Mouse (Mus musculus) MEL (cell line): ENCODE data around the gene Il3ra.

ENCODE experiments used
- MAFK ChIP-seq: IDR thresholded peaks from 2 replicates; pipeline ENCODE4 v1.6.1; 2011; ENCODE audit warnings: low read depth, mild to moderate bottlenecking, low read length, improper control_type of control experiment, borderline replicate concordance
- MEF2A ChIP-seq: IDR thresholded peaks from 2 replicates; pipeline ENCODE4 v1.6.1; 2014; ENCODE audit warnings: low read depth, mild to moderate bottlenecking, inconsistent platforms, low read length, improper control_type of control experiment; ENCODE audit not compliant: poor library complexity, insufficient replicate concordance, severe bottlenecking; ENCODE audit errors: extremely low read depth
- TCF12 ChIP-seq: IDR thresholded peaks from 2 replicates; pipeline ENCODE4 v1.6.1; 2014; ENCODE audit warnings: low read depth, mild to moderate bottlenecking, inconsistent platforms, low read length, improper control_type of control experiment, moderate library complexity

DNA sequence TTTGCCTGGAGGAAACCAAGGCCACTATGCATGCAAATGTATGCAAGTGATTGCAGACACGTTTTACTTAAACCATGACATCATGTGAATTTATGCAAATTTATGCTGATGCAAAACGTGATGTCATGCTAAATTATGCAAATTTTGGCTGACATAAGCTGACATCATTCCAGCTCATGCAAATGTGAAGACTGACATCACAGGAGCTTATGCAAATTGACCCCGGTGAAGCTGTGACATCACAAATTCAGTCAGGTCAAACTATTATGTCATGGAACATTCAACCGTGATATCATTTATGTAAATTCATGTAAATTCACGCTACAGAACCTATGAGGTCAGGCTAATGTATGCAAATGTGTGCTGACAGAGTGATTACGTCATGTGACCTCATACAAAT is 6.5 kb downstream of the Il3ra start:
- TF ChIP-seq MEF2A (no peak), MAFK (no peak), TCF12 (no peak)
